Mouse (Mus musculus): Measurements from ENCODE around the gene Mettl14.
A peak's percentile ranks its signal among the peaks of the same experiment; 100 is the strongest.

Mettl14 gene

DNA sequence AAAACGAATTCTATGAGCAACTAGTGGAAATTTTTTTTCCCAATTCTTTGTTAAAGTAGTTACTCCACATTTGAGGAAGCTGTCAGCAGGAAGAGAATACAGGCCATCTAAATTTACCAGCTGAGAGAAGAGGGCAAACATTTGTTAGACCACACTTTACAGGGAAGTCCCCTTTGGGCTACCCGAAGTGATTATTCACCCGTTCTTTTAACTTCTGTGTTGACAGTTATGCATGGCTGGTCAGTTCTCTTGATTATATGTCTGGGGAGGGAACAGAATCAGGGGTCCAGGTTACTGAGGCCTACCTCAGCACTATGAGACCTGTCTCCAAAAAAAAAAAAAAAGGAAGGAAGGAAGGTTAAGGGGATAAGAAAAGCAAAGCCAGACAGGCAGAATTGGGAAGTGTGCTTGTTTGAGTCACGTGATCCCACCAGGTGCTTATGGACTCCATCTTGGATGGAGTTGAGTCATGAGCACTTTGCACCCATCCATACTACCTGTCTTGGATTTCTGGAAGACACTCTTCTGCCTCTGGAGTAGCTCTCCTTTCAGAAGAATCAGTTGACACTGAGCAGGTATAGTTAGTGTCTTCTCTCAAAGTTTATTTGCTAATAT, 29.4 kb downstream of the Mettl14 start:
- no peak for DNase-seq (ENCODE audit: extremely low spot score)

DNA sequence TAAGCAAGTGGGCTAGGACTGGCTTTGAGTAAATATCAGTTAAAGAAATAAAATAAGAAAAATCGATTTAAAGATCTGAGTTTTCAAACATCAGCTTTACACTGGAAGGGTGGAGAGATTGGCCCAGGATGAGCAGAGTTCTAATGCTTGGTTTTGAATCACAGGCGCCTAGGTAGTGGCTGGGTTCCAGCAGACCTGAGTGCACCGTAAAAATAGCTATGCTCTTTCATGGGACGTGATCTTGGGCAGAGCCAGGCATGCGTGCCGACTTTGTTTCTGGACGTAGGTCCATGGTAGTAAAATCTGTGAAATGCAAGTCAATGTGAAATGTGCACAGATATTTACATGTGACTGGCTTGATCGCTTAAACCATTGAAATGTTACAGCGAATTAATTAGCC, 31.5 kb downstream of the Mettl14 start:
- DNase-seq (ENCODE audit: extremely low spot score) = no peak

DNA sequence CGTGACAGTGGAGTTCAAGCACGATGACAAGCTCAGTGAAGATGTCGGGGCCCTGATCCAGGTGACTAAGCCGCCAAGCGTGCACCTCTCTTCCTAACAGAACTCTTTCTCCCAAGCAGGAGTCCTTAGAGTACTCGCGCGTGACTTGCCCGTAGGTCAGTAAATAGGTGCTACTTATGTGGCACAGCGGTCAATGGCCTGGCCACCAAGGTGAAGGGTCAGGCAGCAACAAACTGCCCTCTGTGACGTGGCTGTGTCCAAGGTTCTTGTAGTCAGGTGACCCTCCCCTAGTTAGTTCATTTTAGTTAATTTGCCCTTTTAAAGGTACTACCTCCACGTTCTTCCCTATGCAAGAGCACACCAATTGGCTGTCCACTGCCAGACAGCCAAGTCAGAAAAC, 32.2 kb downstream of the Mettl14 start:
- DNase-seq (ENCODE audit: extremely low spot score) = no peak

DNA sequence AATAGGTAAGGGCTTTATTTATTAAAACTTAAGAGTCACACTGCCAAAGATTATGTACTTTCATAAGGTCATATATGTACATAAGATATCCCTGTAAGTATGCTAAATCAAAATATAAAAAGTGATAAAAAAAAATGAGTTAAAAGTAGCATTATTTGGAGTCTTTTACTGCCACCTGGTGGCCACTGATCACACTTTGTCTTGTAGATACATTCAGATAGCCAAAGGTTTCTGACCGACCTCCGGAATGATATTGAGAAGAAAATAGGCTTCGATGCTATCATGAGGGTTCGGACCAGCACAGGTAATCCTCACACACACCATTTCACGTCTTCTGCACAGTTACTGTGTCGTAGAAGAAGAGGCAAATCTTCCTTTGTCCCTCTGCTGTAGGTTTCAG, 32.7 kb downstream of the Mettl14 start:
- peak; percentile 24 for DNase-seq (ENCODE audit: extremely low spot score)

DNA sequence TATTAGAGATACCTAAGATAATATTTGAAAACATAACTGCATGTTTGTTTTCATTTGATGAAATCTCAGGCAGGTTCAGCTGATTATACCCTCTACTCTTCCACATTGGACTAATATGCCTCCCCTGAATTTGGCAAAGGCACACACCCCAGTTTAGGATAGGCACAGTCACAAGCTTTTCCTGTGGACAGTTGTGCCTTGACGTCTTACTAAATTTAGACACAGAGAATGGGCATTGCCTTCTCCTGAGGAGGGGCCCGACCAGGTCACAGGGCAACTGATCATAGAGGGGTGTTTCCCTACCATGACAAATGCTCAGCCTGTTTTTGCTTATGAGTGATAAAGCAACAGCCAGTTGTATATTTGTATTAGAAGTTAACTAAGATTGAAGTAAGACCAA, 34.4 kb downstream of the Mettl14 start:
- no peak for DNase-seq (ENCODE audit: extremely low spot score)

DNA sequence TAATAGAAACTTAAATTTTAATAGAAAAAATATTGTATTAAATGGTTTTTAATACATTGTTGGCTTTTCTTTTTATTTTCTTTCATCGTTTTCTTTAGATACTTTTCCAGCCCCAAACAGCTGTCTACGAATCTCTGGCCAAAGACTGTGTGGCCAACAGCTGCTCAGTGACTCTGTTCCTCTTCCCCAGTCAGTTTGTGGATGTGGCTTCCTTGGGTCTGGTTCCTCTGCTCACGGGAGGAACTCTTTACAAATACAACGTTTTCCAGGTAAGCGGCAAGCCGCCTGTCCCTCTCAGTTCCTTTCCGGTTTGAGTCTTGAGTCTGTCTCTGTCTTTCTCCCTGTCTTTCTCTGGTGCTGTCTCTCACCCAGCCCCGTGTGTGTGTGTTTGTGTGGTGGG, 35.3 kb downstream of the Mettl14 start:
- DNase-seq (ENCODE audit: extremely low spot score) = no peak

DNA sequence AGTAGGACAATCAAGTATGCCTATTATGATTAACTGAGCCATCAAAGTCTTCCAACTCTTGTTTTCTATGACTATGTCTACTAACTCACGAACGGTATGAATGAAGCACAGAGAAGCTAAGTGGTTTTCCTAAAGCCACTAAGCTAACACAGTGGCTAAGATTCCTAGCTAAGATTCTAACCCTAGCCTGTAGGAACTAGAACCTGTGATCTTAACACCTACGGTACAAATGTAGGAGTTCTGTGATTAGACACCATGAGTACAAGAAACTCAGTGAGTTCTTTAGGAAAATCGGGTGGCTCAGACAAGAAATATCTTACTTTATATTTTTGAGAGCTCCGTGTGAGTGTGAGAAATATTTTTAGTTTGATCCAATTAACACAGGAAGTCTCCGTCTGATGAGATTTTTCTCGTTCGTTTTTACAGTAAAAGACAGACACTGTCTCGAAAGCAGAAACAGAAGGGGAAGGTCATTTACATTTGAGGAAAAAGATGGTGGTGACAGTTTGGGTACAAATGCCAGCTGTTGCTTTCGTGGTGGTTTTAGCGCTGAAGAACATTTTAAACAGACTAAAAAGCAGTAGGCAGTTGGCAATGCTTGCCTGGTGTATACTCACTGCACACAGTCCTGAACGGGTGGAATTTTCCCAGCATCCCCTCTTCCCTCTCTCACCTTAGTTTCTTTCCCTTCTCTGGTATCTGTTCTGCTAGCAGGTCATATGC, 37.7 kb downstream of the Mettl14 start:
- DNase-seq (ENCODE audit: extremely low spot score) = no peak

DNA sequence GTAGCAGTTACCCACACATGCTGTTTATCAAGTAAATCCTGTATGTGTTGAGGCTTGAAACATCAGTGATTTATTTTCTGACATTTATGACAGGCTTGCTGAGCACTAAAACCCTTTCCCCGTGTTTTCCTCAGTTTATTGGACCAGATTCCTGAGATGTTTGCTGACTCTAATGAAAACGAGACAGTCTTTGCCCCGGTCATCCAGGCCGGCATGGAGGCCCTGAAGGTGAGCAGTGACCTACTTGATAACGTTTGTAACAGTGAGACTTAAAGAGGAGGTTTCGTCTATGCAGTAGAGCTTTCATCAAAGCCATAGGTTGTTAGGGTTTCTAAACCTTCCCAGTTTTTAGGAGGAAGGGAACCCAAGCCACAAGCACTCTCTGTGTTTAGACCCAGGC, 42.2 kb downstream of the Mettl14 start:
- no peak for DNase-seq (ENCODE audit: extremely low spot score)

DNA sequence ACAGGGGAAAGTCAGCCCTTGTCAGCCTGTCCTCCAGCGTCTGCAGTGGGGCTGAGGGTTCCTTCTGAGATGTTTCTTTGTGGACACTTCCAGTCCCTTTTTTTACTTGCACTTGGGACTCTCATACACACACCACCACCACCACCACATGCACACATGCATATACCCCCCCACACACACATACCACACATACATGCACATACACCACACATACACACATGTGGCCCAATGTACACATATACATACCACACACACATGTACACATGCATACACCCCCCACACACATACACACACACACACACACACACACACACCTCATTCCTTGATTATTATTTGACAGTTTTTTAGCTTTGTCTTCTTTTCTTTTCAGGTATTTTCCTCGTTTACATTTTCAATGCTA, 44.9 kb downstream of the Mettl14 start:
- DNase-seq (ENCODE audit: extremely low spot score) = no peak

DNA sequence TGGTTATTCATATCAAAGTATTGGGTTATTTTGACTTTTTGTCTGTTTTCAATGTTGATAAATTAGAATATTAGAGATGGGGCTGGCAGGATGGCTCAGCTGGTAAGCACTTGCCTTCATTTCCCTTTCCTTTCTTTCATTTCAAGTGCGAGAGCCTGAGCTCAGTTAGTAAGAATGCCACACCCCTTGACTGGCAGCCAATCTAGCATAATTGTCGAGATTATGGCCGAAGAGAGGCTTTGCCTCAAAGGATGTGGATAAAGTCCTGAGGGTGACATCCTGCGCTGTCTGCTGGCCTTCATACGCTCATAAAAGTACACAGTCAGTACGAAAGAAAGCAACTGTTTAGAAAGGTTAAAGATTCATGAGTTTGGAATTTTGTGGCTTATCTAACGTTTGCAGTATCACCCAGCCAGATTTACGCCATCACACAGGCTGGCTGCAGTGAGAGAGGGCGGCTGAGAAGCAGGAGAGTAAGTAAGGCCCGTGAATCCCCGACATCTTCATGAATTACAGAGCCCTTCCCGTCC, 47.2 kb downstream of the Mettl14 start:
- no peak for DNase-seq (ENCODE audit: extremely low spot score)

DNA sequence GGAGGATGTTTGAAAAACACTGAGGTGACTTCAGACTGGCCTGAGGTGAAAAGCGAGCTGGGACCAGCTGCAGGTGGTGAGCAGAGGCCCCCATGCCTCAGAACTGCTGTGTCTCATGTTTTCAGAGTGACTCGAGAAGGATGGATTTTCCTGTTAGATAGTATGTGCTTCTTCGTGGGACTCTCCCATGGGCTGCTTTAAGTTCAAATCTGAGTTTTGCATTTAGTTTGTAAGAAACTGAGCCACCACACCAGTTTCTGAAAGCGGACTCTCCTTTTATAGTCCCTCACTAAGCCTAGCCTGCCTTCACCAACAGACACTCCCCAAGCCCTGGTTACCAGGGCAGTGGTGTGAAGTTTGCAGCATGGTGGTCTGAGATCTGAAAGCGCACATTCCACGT, 48.1 kb downstream of the Mettl14 start:
- DNase-seq (ENCODE audit: extremely low spot score) = no peak

DNA sequence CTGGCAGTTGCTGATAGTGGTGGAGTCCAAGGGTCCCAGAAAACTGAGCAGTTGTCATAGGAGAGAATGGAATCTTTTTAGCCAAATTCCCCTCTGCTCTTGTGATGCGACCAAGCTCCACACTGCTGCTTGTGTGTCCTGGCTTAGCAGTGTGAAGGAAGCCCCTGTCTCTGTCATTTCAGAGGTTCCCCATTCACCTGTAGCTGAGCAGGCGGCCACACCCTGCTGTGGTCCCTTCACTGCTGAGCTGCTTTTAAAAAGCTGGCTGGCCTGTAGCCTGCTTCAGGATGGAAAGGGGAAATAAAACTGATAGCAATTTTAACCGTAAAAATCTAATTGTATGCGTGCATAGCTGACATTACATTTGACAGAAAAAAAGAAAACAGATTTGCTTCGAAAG, 49.0 kb downstream of the Mettl14 start:
- DNase-seq (ENCODE audit: extremely low spot score) = no peak

DNA sequence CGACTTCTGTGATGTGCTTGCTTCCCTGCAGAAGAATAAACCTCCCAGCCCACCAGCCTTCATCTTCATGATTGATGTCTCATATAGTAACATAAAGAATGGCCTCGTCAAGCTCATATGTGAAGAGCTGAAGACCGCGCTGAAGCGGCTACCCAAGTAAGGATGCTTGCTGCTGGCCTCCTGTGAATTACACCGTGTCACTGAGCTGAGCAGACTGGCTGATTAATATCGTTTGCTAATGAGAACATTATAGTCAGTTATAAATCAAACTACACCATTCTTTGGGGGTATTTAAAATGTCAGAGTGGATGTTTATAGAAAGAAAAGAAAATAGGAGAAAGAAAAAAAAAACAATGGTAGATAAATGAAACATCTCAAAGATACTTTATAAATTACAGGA, 49.5 kb downstream of the Mettl14 start:
- no peak for DNase-seq (ENCODE audit: extremely low spot score)

DNA sequence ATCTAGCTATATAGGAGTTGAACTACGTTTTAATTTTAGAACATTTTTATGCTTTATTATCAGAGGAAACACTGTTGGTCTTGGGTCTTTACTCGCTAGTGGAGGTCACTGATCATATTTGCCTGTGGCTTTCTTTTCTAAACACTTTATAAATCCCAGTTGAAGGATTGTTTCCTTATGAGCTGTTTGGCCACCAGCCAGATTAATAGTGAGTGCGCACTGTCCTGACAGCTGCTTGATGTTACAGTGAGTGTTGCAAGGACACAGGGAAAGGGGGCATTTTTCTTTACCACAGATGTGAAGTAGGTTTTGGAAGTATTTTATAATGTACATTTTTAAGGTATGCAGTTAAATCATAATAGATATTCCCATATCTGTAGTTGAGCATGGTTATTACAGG, 50.4 kb downstream of the Mettl14 start:
- DNase-seq (ENCODE audit: extremely low spot score) = no peak

DNA sequence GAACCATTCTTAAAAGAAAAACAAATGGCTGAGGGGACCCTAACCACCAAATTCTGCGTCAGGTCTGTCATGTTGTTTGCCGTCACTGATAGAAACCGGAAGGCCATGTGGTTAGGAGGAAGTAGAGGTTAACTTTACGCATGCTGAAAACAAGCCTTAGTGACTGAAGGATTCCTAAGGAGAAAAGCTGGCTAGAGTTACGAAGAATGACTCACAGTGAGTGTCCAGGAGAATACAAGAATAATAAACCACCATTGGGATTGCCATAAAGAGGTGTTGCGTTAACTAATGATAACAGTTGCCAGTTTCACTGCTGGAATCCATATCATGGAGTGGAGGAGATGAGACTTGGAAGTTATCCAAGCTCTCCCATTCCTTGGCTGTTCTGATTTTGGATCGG, 51.0 kb downstream of the Mettl14 start:
- no peak for DNase-seq (ENCODE audit: extremely low spot score)

DNA sequence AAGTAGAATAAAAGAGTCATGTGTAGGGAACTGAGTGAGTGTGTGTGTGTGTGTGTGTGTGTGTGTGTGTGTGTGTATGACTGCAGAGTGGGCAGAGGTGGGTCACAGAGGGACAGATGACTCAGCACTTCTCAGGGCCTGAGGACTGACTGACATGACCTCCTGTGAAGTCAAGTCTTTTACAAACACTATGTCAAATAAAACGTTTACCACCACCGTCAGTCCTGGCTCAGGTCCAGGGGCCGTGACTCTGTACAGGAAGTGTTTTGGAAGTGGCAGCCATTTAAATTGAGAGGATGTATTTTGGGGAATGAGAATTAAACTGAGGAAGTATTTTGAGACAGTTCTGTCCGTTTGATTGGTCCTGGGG, 52.9 kb downstream of the Mettl14 start:
- DNase-seq (ENCODE audit: extremely low spot score) = no peak

DNA sequence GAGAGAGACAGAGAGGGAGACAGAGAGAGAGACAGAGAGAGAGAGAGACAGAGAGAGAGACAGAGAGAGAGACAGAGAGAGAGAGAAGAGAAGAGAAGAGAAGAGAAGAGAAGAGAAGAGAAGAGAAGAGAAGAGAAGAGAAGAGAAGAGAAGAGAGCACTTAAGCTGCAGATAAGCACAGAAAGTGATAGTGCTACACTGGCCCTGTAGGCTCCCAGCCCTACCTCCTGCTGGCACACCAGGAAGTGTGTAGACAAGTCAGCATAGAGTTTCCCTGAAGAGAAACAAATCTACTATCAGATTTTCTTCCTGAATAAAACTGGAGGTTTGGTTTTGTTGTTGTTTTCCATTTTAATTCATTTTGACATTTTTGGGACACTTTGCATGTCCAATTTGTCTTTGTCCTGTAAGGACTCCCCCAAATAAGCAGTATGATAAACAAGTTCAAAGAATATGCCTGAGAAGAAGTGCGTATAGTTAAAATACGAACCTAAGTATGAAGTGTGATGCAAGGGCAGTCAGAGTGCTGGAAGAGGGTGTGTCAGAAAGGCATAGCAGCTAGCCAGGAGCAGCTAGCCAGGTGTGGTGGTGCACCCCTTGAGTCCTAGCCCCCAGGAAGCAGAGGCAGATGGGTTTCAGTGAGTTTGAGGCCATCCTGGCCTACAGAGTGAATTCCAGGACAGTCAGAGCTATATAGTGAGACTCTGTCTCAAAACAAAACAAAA, 53.4 kb downstream of the Mettl14 start:
- no peak for DNase-seq (ENCODE audit: extremely low spot score)

DNA sequence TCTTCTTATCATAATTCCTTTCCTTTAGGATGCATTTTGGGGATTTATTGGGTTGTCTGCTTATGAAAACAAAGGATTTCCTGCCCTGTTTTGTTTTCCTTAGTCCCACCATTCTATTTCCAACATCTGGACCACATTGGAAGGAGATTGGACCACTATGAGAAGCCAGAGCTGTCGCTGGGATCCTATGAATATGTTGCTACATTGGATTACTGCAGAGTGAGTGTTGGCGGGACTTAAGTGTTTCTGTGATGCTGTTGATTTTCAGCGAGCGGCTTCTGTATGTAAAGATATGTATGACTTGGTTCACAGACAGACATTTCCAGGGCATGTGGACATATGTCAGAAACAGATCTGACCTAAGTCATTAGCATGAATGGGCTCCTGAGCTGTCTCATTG, 55.7 kb downstream of the Mettl14 start:
- DNase-seq (ENCODE audit: extremely low spot score) = no peak

DNA sequence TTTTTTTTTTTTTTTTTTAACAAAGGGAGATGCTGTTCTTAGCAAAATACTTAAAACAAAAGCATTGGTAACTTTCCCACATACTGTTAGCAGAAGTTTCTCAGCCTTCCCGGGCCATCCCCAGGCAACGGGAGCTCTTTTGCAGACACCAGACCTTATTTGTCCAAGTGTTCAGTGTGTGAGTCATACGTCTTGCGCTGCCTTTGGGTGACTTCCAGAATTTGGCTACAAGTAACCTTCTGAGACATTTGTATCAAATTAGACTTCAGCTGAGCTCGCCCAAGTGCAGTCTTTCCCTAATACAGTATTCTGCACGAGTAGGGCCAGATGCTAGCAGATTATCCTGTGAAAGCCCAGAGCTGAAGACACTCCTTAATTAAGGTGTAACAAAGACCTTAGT, 56.7 kb downstream of the Mettl14 start:
- DNase-seq (ENCODE audit: extremely low spot score) = no peak

DNA sequence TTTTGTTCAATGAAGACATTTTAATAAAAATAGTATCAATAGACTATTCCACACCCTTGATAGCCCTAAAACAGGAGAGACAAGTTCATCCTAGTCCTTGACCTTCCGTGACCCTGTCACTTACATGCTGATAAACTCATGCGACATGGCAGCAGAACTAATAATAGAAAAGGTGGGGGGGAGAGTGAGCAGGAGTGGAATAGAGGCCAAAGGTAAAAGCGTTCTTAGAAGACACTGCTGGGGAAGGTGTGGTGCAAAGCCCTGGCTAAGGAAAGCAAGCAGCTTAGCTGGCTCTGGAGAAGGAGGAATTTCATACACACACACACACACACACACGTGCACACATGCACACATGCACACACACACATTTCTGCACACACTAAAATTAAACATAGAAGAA, 61.6 kb downstream of the Mettl14 start:
- no peak for DNase-seq (ENCODE audit: extremely low spot score)

DNA sequence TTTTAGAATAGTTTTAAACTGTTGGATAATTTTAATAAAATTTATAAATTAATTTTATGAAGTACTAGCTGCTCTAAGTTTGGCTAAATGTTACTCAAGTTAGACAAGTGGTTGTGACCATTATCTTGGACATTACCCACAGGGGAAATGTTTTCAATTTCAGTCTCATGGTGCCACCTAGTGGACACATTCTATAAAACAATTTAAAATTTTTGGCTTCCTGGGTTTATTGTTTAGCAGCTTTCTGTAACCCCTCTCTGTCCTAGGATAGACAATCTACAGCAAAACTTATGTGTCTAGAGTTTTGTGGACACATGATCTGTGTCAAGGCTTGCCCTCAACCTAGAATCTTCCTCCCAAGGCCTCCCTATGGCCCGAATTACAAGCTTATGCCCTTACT, 63.8 kb downstream of the Mettl14 start:
- DNase-seq (ENCODE audit: extremely low spot score) = peak; percentile 55

DNA sequence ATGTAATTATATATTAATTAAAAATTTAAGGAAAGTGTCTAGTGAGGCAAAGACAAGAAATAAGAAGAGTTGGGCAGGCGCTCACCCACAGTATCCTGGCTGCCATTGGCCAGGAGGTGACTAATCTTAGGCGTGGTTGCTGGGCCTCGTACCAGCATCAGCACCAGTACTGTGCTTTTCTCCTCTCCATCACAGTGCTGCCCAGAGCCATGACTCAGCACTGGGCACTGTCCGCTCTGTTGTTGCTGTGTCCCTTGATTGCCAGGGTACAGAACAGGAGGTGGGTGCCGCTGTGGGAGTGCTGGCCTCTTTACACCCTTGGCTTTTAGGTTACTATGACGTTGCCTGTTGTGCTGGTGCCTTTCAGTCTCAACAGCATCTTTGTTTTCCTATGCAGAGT, 64.3 kb downstream of the Mettl14 start:
- DNase-seq (ENCODE audit: extremely low spot score) = no peak

DNA sequence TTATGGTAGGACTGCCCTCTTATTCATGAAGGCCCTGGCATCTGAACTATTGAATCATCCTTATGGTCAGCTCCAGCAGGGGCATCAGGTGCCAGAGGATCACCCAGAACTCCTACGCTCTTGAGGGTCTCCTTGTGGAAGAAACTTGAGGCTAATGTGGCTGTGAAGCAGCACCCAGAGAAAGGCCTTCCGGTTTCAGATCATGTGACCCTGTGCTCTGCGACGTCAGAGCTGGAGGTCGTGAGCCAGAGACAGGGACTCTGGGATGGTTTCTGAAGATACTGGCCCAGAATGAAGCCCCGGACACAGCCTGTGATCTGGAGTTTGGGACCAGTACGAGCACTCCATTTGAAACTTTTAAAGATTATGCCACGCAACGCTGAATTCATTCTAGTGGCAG, 65.6 kb downstream of the Mettl14 start:
- DNase-seq (ENCODE audit: extremely low spot score) = no peak

Measured in embryo, embryonic 9.5 days (tissue).